Mouse (Mus musculus) lung, adult 10 weeks (tissue): Measurements from ENCODE around the gene Tmem38a. TPM values are rescaled to one million over a fixed set of nuclear protein-coding genes. Genes with fewer than 3 reads are reported as not detected.

Experiments
- polyA plus RNA-seq: library from polyadenylated mRNA; stranded (reverse); fragments of 350-450 nt; fragmentation: Illumina TruSeq; extraction: RNeasy Lipid Tissue Mini Kit (QIAGEN cat#74804); gene quantifications from one replicate; pipeline ENCODE4 v1.2.3, GENCODE M21; 2014; ENCODE audit warnings: low read depth, low replicate concordance; ENCODE audit not compliant: insufficient read depth

The Tmem38a gene
- 15.7 TPM for polyA plus RNA-seq

GRCm38 (mm10) chr8:72571611-72572473 is at the start of gene Tmem38a:
Gene Tmem38a, plus strand, starts transcription at chr8:72572055.

DNA sequence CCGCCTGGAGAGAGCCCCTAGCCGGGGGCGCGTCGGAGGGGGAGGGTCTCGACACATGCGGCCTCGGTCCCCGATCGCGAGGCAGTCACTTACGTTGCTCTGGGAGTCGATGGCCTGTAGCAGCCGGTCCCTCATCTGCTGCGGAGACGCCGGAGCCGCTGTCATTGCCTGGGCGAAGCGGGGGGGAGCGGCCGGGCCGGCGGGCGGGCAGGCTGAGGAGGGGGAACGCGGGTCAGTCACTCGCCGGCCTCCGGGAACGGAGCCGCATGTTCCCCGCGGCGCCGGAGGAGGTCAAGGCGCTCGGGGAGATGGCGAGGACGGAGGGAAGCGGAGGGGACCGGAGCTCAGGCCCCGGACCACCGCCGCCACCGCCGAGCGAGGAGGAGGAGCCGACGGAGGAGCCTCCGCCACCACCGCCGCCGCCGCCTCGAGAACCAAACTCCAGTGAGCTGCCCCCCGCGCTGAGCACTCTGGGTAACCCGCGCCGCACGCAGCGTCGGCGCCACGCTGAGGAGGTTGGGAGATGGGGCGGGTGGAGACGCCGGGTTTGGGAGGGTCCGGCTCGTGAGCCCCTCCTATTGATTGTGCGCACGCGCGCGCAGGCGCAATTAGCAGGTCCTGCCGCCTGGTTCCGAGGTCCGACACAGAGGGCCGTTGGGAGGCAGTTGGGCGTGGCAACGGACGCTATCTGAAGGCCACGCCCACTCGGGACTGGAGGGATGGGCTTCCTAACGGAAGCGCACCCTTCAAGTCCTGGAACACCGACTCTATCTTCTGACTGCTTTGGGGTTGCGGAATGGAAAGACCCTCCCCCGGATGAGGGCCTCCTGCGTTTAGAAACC is 23.8 kb upstream of the Tmem38a start, which contains the start of gene Med26:
TSS of gene Med26 (minus strand) at position 469 of the 842 bp plus-strand sequence.

GRCm38 (mm10) chr8:72570633-72571610 is 933 bp upstream of the Tmem38a start, which contains the start of gene Smim7:
Gene Smim7, minus strand, starts transcription at chr8:72571088.

Other genes starting within 250 kb of the Tmem38a start
- 16.6 TPM for gene Eps15l1, start 150.6 kb upstream of the Tmem38a start, polyA plus RNA-seq
- gene Calr3, start 128.2 kb upstream of the Tmem38a start, polyA plus RNA-seq: 1.7 TPM
- 3.9 TPM for gene 1700030K09Rik, start 128.2 kb upstream of the Tmem38a start, polyA plus RNA-seq
- gene Cherp, start 96.8 kb upstream of the Tmem38a start, polyA plus RNA-seq: 12.6 TPM
- gene Slc35e1, start 79.4 kb upstream of the Tmem38a start, polyA plus RNA-seq: 14.9 TPM
- 3.8 TPM for gene Med26, start 23.8 kb upstream of the Tmem38a start, polyA plus RNA-seq
- gene Smim7, start 967 bp upstream of the Tmem38a start, polyA plus RNA-seq: 87.2 TPM
- gene Nwd1, start 74.7 kb downstream of the Tmem38a start, polyA plus RNA-seq: 0.38 TPM
- gene Sin3b, start 151.2 kb downstream of the Tmem38a start, polyA plus RNA-seq: 89.1 TPM
- gene F2rl3, start 189.8 kb downstream of the Tmem38a start, polyA plus RNA-seq: 0.41 TPM